In genomic region chr12:90993331-90993730, GRCm38 (mm10) we compare ENCODE assay signal across 24 mouse cellular contexts.
DNase-seq lines count a peak whose midpoint lies in the region; TF ChIP-seq lines count a peak whose summit lies in the region.
"Had no signal": no experiment of that assay in that cellular context is flagged by ENCODE, and none has a peak within 500 bp of the region (broad histone marks: within the 10 kb centered on the region; RNA-seq: fewer than 3 reads in every experiment).

No protein-coding gene starts in this region.

- no peak overlapping the region for H3K4me3 ChIP-seq in myocyte
- H3K4me3 ChIP-seq: forebrain, embryonic 13.5 days; heart, adult 2 months; heart, embryonic 10.5 days; heart, embryonic 13.5 days; hindbrain, embryonic 12.5 days; hindbrain, embryonic 15.5 days; intestine, embryonic 15.5 days had no signal

- peak; percentile 10 to 12 for DNase-seq in heart, postnatal 10 days
- no peak for DNase-seq in heart, adult 11 months
- DNase-seq in gastrocnemius, postnatal 10 days: peak; percentile 14
- DNase-seq in left cerebral cortex, postnatal 36 days (ENCODE audit: low spot score in 2 of 2): no peak
- DNase-seq in adrenal gland, postnatal 25 days: no peak
- no peak for DNase-seq in Muller cell, postnatal 12 days (ENCODE audit: inconsistent ontology term)
- DNase-seq: adrenal gland, adult 2 months; adrenal gland, postnatal 14 days; B cell, adult 2 months; cerebellum, adult 11-12 months; cerebellum, adult 8-10 months; cerebellum, postnatal 10 days; cerebellum, postnatal 36 days; embryo, embryonic 11 days; heart, adult 2 months; kidney, adult 11 months had no signal

- intact Hi-C loops in heart, postnatal 10 days (cut with DNase I): no loop called here
- intact Hi-C loops in left cerebral cortex, postnatal 36 days (cut with DNase I): no loop called here

- TF ChIP-seq POLR2A in myocyte (IDR thresholded peaks at IDR 0.05; ENCODE audit: insufficient read length, low read depth): no peak

- H3ac ChIP-seq in myocyte (ENCODE audit: control insufficient read depth, insufficient read length): no peak overlapping the region

- H3K27me3 ChIP-seq in myocyte (ENCODE audit: control insufficient read depth, insufficient read depth, insufficient read length): no peaks in the 10 kb centered on the region
- H3K27me3 ChIP-seq: CH12.LX; forebrain, embryonic 13.5 days; heart, embryonic 13.5 days; hindbrain, embryonic 12.5 days; hindbrain, embryonic 15.5 days; intestine, embryonic 15.5 days had no signal

- H3K79me2 ChIP-seq in myocyte (ENCODE audit: control insufficient read depth, insufficient read depth): no peaks in the 10 kb centered on the region

- no peaks in the 10 kb centered on the region for H3K36me3 ChIP-seq in myocyte (ENCODE audit: control insufficient read depth, insufficient read depth)
- H3K36me3 ChIP-seq: heart, embryonic 10.5 days; heart, embryonic 13.5 days; hindbrain, embryonic 12.5 days; hindbrain, embryonic 15.5 days; intestine, embryonic 15.5 days had no signal

- H3K4me2 ChIP-seq in myocyte (ENCODE audit: low read depth): no peak overlapping the region
- H3K4me2 ChIP-seq: forebrain, embryonic 13.5 days; heart, embryonic 13.5 days; hindbrain, embryonic 12.5 days; hindbrain, embryonic 15.5 days; intestine, embryonic 15.5 days had no signal

TF ChIP-seq in myocyte, 11 proteins besides CTCF, POLR2A, EP300 and RAD21:
- TF ChIP-seq MYOG (IDR thresholded peaks at IDR 0.05; ENCODE audit: control insufficient read depth in 1 of 3, insufficient read depth in 1 of 3, insufficient read length in 2 of 3, low read depth in 2 of 3) (peak in 1 of 3 experiments; percentile 15), MYOD1 (IDR thresholded peaks at IDR 0.05; ENCODE audit: control insufficient read depth in 1 of 3, insufficient read length in 2 of 3, low read depth in 2 of 3) (peak in 2 of 3 experiments; percentile 32 to 42), REST (IDR thresholded peaks at IDR 0.05; ENCODE audit: insufficient read depth, insufficient read length) (no peak), E2F4 (IDR thresholded peaks at IDR 0.05; ENCODE audit: insufficient read depth) (no peak)

Comparison
In these comparisons a context has a peak if more than half of its experiments do, and no peak if none do; other contexts are left out.
1. DNase-seq: peak in heart, postnatal 10 days (2 of 2) and gastrocnemius, postnatal 10 days (single experiment); none in heart, adult 11 months (single experiment), left cerebral cortex, postnatal 36 days (0 of 2), adrenal gland, postnatal 25 days (single experiment) and Muller cell, postnatal 12 days (single experiment).